Mouse (Mus musculus): ENCODE data around the gene Bmp7.

GRCm38 (mm10) chr2:172976661-172977238 is 36.6 kb upstream of the Bmp7 start:
- TF ChIP-seq GATA1 (IDR thresholded peaks at IDR 0.05; ENCODE audit: borderline replicate concordance, low read length) (no peak), CTCF (IDR thresholded peaks at IDR 0.05; ENCODE audit: low read depth, low read length) (no peak)

All from G1E (cell line).